Mouse (Mus musculus) embryonic fibroblast, embryonic 13.5 days (primary cell): ENCODE measurements at regions not wholly inside any gene's neighbourhood (a gene's known extent, or its start where the extent isn't known, plus 50 kb on each side); places are given as distances from the start of the nearest gene placed in this dataset.

Source experiments
- H3K27ac ChIP-seq: 2 replicates; pipeline ENCODE4 v1.5.1; 2012; ENCODE audit warnings: low read length, control low read depth, inconsistent platforms; ENCODE audit not compliant: insufficient read depth
- H3K4me1 ChIP-seq: 2 replicates; pipeline ENCODE4 v1.6.1; 2011; ENCODE audit warnings: low read length; ENCODE audit not compliant: control insufficient read depth, insufficient read depth
- H3K4me3 ChIP-seq: 2 replicates; pipeline ENCODE4 v1.5.1; 2011; ENCODE audit warnings: mild to moderate bottlenecking, control low read depth, low read length; ENCODE audit not compliant: insufficient read depth
- CTCF ChIP-seq: IDR thresholded peaks from 2 replicates; pipeline ENCODE4 v1.5.1; 2011; ENCODE audit warnings: mild to moderate bottlenecking, control low read depth, low read length, moderate library complexity, borderline replicate concordance; ENCODE audit not compliant: insufficient read depth
- POLR2A ChIP-seq: IDR thresholded peaks from 2 replicates; pipeline ENCODE4 v1.6.1; 2011; ENCODE audit warnings: low read depth, mild to moderate bottlenecking, control low read depth, low read length, moderate library complexity

GRCm38 (mm10) chr14:33794262-33794661 is 129.1 kb upstream of the Gdf10 start:
- no peak overlapping the region for H3K27ac ChIP-seq
- TF ChIP-seq POLR2A (no peak), CTCF (no peak)
- H3K4me1 ChIP-seq, result no peaks in the 10 kb centered on the region

GRCm38 (mm10) chr14:33797551-33798303 is 125.7 kb upstream of the Gdf10 start:
- TF ChIP-seq POLR2A, result no peak
- TF ChIP-seq CTCF, result no peak
- Histone ChIP-seq H3K4me3 (no peak overlapping the region), H3K27ac (no peak overlapping the region), H3K4me1 (no peaks in the 10 kb centered on the region)

More at GRCm38 (mm10) chr14:33794262-33794661, 129.1 kb upstream of the Gdf10 start:
- H3K4me3 ChIP-seq, result no peak overlapping the region

- Histone ChIP-seq H3K27ac (no peak overlapping the region), H3K4me3 (no peak overlapping the region), H3K4me1 (no peaks in the 10 kb centered on the region)
- TF ChIP-seq POLR2A (no peak), CTCF (no peak)
Measured at GRCm38 (mm10) chr14:33804321-33804720, 119.1 kb upstream of the Gdf10 start.

- Histone ChIP-seq H3K4me3 (no peak overlapping the region), H3K27ac (no peak overlapping the region)
- no peak for TF ChIP-seq POLR2A
- TF ChIP-seq CTCF, result no peak
Measured at GRCm38 (mm10) chr14:33804721-33805120, 118.7 kb upstream of the Gdf10 start.

GRCm38 (mm10) chr14:33807196-33807595 is 116.2 kb upstream of the Gdf10 start:
- Histone ChIP-seq H3K27ac (no peak overlapping the region), H3K4me1 (no peaks in the 10 kb centered on the region), H3K4me3 (no peak overlapping the region)
- TF ChIP-seq POLR2A (no peak), CTCF (no peak)

More at GRCm38 (mm10) chr14:33804721-33805120, 118.7 kb upstream of the Gdf10 start:
- H3K4me1 ChIP-seq, result no peaks in the 10 kb centered on the region

- no peak for TF ChIP-seq POLR2A
- no peak overlapping the region for H3K27ac ChIP-seq
- no peak overlapping the region for H3K4me3 ChIP-seq
- H3K4me1 ChIP-seq, result no peaks in the 10 kb centered on the region
Measured at GRCm38 (mm10) chr14:33808593-33809265, 114.7 kb upstream of the Gdf10 start.

GRCm38 (mm10) chr14:33810584-33810983 is 112.8 kb upstream of the Gdf10 start:
- H3K4me3 ChIP-seq, result no peak overlapping the region
- no peaks in the 10 kb centered on the region for H3K4me1 ChIP-seq
- TF ChIP-seq CTCF, result no peak
- TF ChIP-seq POLR2A, result no peak
- H3K27ac ChIP-seq, result no peak overlapping the region

- H3K27ac ChIP-seq, result no peak overlapping the region
- no peak for TF ChIP-seq CTCF
- no peak for TF ChIP-seq POLR2A
- no peaks in the 10 kb centered on the region for H3K4me1 ChIP-seq
- H3K4me3 ChIP-seq, result no peak overlapping the region
Measured at GRCm38 (mm10) chr14:33811241-33811640, 112.1 kb upstream of the Gdf10 start.

- TF ChIP-seq CTCF, result no peak
- no peak for TF ChIP-seq POLR2A
Measured at GRCm38 (mm10) chr14:33812266-33812665, 111.1 kb upstream of the Gdf10 start.

GRCm38 (mm10) chr14:33812772-33813171 is 110.6 kb upstream of the Gdf10 start:
- no peak overlapping the region for H3K27ac ChIP-seq

More at GRCm38 (mm10) chr14:33812266-33812665, 111.1 kb upstream of the Gdf10 start:
- no peak overlapping the region for H3K4me3 ChIP-seq
- H3K27ac ChIP-seq, result no peak overlapping the region
- no peaks in the 10 kb centered on the region for H3K4me1 ChIP-seq

More at GRCm38 (mm10) chr14:33812772-33813171, 110.6 kb upstream of the Gdf10 start:
- Histone ChIP-seq H3K4me1 (no peaks in the 10 kb centered on the region), H3K4me3 (no peak overlapping the region)
- TF ChIP-seq CTCF (no peak), POLR2A (no peak)
